Mouse (Mus musculus): ENCODE measurements around the gene Gm39115.
A peak's percentile ranks its signal among the peaks of the same experiment; 100 is the strongest.
"Not testable (repeated sequence)": the region's sequence is repeated elsewhere in the genome, so short reads cannot be mapped to it uniquely, and the experiment has no call there.

The Gm39115 gene

DNA sequence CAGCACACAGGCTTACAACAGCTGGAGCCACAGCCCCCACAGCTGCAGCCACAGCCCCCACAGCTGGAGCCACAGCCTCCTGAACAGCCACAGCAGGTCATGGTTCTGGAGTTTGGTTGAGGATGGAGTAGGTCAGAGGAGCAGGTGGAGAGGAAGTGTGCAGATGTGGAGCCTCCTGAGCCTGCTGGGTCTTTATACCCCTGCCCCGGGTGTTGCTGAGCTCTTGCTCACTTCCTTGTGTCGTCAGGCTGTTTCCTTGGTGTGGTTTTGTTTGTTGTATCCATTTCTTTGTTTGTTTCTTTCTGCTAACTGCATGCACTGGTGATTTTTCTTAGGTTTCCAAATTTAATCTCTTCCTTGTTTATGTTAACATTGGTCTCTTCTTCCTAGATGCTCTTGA, at the start of gene Gm39115:
Gene Gm39115 (minus strand): TSS at position 101 of the 400 bp plus-strand sequence.
- DNase-seq (ENCODE audit: inconsistent age in 2 of 2, low spot score in 1 of 2): not testable (repeated sequence)

DNA sequence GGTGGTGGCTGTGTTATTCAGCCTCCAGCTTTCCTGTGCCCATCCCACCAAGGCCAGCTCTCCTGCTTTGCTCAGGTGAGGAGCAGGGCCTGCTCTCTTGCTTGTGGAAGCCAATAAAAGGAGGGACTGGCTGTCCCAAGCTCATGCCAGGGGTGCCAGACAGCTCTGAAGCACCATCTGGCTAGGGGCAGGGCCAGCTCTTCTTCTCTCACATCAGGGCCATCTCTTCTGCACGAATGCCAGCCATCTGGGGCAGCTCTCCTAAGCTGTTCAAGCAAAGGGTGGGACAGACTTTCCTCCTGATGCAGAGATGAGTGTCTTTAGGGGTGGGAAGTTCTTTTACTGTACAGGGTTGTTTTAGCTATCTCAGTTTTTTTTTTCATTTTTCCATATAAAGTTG, 45.2 kb upstream of the Gm39115 start:
- DNase-seq (ENCODE audit: inconsistent age in 2 of 2, low spot score in 1 of 2): no peak

- DNase-seq (ENCODE audit: inconsistent age in 2 of 2, low spot score in 1 of 2): no peak
Observed at GRCm38 (mm10) chr7:142178685-142179084, 42.9 kb upstream of the Gm39115 start.

GRCm38 (mm10) chr7:142175905-142176304, 40.1 kb upstream of the Gm39115 start, which contains the start of gene Krtap5-2:
Krtap5-2 (minus strand) TSS chr7:142176005.
- not testable (repeated sequence) for DNase-seq (ENCODE audit: inconsistent age in 2 of 2, low spot score in 1 of 2)

DNA sequence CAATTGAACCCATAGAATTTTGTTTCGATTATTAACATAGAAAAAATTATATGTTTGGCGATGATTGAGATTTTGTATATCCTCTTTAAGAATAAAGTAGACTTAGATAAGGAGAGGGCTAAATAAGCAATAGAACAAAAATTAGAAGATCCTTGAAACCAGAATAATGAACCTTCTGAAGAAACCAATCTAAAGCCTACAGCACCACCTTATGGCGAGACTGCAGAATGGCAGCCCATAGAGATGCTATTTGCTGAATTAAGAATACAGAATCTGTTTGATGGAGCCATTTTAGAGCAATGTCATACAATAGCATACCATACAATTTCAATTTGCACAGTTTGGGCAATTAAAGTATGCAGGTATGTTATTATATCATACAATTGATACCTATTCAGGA, 34.0 kb upstream of the Gm39115 start:
- DNase-seq (ENCODE audit: inconsistent age in 2 of 2, low spot score in 1 of 2): no peak

GRCm38 (mm10) chr7:142165639-142166038, 29.8 kb upstream of the Gm39115 start, which contains the start of gene Gm4553:
Gm4553 (minus strand) TSS chr7:142165739.
- not testable (repeated sequence) for DNase-seq (ENCODE audit: inconsistent age in 2 of 2, low spot score in 1 of 2)

GRCm38 (mm10) chr7:142159366-142159765, 23.5 kb upstream of the Gm39115 start:
- DNase-seq (ENCODE audit: inconsistent age in 2 of 2, low spot score in 1 of 2): peak; percentile 27 to 32

GRCm38 (mm10) chr7:142157013-142157412, 21.2 kb upstream of the Gm39115 start, which contains the start of gene Gm29735:
Gm29735 (minus strand) TSS chr7:142157113.
- DNase-seq (ENCODE audit: inconsistent age in 2 of 2, low spot score in 1 of 2): not testable (repeated sequence)

GRCm38 (mm10) chr7:142155308-142155707, 19.5 kb upstream of the Gm39115 start:
- no peak for DNase-seq (ENCODE audit: inconsistent age in 2 of 2, low spot score in 1 of 2)

GRCm38 (mm10) chr7:142152191-142152590, 16.4 kb upstream of the Gm39115 start:
- no peak for DNase-seq (ENCODE audit: inconsistent age in 2 of 2, low spot score in 1 of 2)

GRCm38 (mm10) chr7:142148633-142149032, 12.8 kb upstream of the Gm39115 start:
- DNase-seq (ENCODE audit: inconsistent age in 2 of 2, low spot score in 1 of 2): no peak

DNA sequence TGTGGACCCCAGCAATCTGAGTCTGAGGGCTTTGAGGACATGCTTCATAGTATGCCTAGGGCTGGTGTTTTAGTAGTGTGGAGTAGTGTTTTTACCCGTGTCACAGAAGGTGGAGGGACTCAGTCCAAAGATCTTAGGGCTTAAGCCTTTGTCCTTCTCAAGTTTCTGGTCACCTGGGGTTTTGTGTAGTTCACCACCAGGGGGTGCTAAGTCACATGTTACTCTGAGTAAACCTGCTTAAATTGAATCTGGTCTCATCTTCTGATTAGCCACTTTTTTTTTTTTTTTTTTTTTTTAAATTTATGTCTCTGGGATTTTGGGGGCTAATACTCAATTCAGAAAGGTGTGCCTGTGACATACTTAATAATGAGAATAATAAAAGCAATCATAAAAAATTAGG, 10.2 kb upstream of the Gm39115 start:
- peak; percentile 22 to 81 for DNase-seq (ENCODE audit: inconsistent age in 2 of 2, low spot score in 1 of 2)

- no peak for DNase-seq (ENCODE audit: inconsistent age in 2 of 2, low spot score in 1 of 2)
Observed at GRCm38 (mm10) chr7:142145413-142145940, 9.6 kb upstream of the Gm39115 start.

- no peak for DNase-seq (ENCODE audit: inconsistent age in 2 of 2, low spot score in 1 of 2)
Observed at GRCm38 (mm10) chr7:142144507-142144906, 8.7 kb upstream of the Gm39115 start, which contains the start of gene Gm45337. Gm45337 (minus strand) TSS chr7:142144607.

DNA sequence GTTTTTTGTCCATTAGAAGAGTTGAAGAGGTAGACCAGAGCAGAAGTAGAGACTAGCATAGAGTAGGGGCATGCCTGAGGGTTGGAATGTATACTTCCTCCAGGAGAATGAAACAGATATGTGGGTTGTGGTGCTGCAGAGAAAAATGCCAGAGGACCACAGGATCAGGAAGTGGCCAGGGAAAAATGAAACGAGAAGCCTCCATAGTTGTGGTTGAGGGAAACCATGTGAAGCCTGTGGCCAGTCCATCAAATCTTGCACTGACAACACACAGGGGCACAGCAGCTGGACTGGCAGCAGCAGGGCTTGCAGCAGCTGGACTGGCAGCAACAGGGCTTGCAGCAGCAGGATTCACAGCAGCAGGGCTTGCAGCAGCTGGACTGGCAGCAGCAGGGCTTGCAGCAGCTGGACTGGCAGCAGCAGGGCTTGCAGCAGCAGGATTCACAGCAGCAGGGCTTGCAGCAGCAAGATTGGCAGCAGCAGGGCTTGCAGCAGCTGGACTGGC, 7.7 kb upstream of the Gm39115 start:
- DNase-seq (ENCODE audit: inconsistent age in 2 of 2, low spot score in 1 of 2): not testable (repeated sequence)

DNA sequence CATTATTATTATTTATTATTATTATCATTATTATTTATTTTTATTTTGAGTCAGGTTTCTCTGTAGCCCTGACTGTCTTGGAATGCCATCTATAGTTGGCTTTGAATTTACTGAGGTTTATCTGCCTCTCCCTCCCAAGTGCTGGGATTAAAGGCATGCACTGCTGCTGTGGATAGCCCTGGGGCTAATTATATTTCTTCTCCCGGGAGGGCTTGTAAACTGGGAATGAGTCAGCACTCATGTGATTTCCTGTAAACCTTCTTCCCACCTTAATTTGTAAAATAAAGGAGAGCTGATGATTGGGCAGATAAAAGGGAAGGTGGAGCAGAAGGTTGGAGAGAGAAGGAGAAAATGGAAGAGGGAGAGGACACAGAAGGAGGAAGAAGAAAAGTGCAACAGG, 4.9 kb upstream of the Gm39115 start:
- DNase-seq (ENCODE audit: inconsistent age in 2 of 2, low spot score in 1 of 2): no peak

- DNase-seq (ENCODE audit: inconsistent age in 2 of 2, low spot score in 1 of 2): no peak
Observed at GRCm38 (mm10) chr7:142134206-142134995, 1.4 kb downstream of the Gm39115 start.

- DNase-seq (ENCODE audit: inconsistent age in 2 of 2, low spot score in 1 of 2): no peak
Observed at GRCm38 (mm10) chr7:142128843-142129242, 7.0 kb downstream of the Gm39115 start.

GRCm38 (mm10) chr7:142120629-142121028, 15.2 kb downstream of the Gm39115 start, which contains the start of gene Gm45618:
Gm45618 (minus strand) TSS chr7:142120729.
- DNase-seq (ENCODE audit: inconsistent age in 2 of 2, low spot score in 1 of 2): not testable (repeated sequence)

DNA sequence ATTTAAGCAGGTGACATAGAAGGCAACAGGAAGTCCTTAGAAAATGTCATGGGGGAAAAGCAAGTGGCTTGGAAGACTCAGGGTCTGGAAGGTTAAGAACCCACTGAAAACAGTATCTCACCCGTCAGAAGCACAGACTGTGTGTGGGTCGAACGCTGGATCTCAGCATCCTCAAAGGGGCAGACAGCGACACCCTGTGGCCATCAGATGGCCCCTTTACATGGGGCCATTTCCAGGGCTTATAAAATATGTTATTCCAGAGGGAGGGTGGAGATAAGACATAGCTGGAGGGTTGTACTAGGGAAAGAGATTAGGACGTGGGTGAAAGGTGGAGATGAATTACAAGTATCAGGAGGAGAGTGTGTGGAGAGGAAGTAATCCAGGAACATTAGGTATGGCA, 16.2 kb downstream of the Gm39115 start:
- peak; percentile 15 to 59 for DNase-seq (ENCODE audit: inconsistent age in 2 of 2, low spot score in 1 of 2)

- no peak for DNase-seq (ENCODE audit: inconsistent age in 2 of 2, low spot score in 1 of 2)
Observed at GRCm38 (mm10) chr7:142104747-142105146, 31.1 kb downstream of the Gm39115 start.

- peak; percentile 83 to 93 for DNase-seq (ENCODE audit: inconsistent age in 2 of 2, low spot score in 1 of 2)
Observed at GRCm38 (mm10) chr7:142097776-142098175, 38.1 kb downstream of the Gm39115 start.
